Mouse (Mus musculus): Measurements from ENCODE around the gene Magi1.

Magi1 gene

GRCm38 (mm10) chr6:94256982-94257830 lies 26.5 kb downstream of the Magi1 start:
- DNase-seq (ENCODE audit: low spot score): no peak

GRCm38 (mm10) chr6:94253943-94254342 lies 29.8 kb downstream of the Magi1 start:
- DNase-seq (ENCODE audit: low spot score): no peak

- no peak for DNase-seq (ENCODE audit: low spot score)
Measured at GRCm38 (mm10) chr6:94251358-94251945, 32.3 kb downstream of the Magi1 start.

- DNase-seq (ENCODE audit: low spot score): no peak
Measured at GRCm38 (mm10) chr6:94249286-94249790, 34.4 kb downstream of the Magi1 start.

- DNase-seq (ENCODE audit: low spot score): no peak
Measured at GRCm38 (mm10) chr6:94241251-94241650, 42.5 kb downstream of the Magi1 start.

GRCm38 (mm10) chr6:94238643-94239042 lies 45.1 kb downstream of the Magi1 start:
- DNase-seq (ENCODE audit: low spot score): no peak

GRCm38 (mm10) chr6:94236899-94237298 lies 46.8 kb downstream of the Magi1 start:
- DNase-seq (ENCODE audit: low spot score): no peak

- DNase-seq (ENCODE audit: low spot score): no peak
Measured at GRCm38 (mm10) chr6:94232243-94232785, 51.4 kb downstream of the Magi1 start.

GRCm38 (mm10) chr6:94231831-94232230 lies 51.9 kb downstream of the Magi1 start:
- DNase-seq (ENCODE audit: low spot score): no peak

GRCm38 (mm10) chr6:94231367-94231766 lies 52.4 kb downstream of the Magi1 start:
- no peak for DNase-seq (ENCODE audit: low spot score)

- DNase-seq (ENCODE audit: low spot score): no peak
Measured at GRCm38 (mm10) chr6:94230918-94231317, 52.8 kb downstream of the Magi1 start.

GRCm38 (mm10) chr6:94230129-94230528 lies 53.6 kb downstream of the Magi1 start:
- no peak for DNase-seq (ENCODE audit: low spot score)

- DNase-seq (ENCODE audit: low spot score): no peak
Measured at GRCm38 (mm10) chr6:94226262-94226661, 57.5 kb downstream of the Magi1 start.

- no peak for DNase-seq (ENCODE audit: low spot score)
Measured at GRCm38 (mm10) chr6:94225832-94226231, 57.9 kb downstream of the Magi1 start.

- DNase-seq (ENCODE audit: low spot score): no peak
Measured at GRCm38 (mm10) chr6:94225091-94225490, 58.6 kb downstream of the Magi1 start.

- DNase-seq (ENCODE audit: low spot score): no peak
Measured at GRCm38 (mm10) chr6:94222253-94222652, 61.5 kb downstream of the Magi1 start.

GRCm38 (mm10) chr6:94221750-94222149 lies 62.0 kb downstream of the Magi1 start:
- DNase-seq (ENCODE audit: low spot score): no peak

GRCm38 (mm10) chr6:94218076-94218475 lies 65.6 kb downstream of the Magi1 start:
- DNase-seq (ENCODE audit: low spot score): no peak

GRCm38 (mm10) chr6:94215834-94216233 lies 67.9 kb downstream of the Magi1 start:
- DNase-seq (ENCODE audit: low spot score): no peak

GRCm38 (mm10) chr6:94214895-94215538 lies 68.7 kb downstream of the Magi1 start:
- DNase-seq (ENCODE audit: low spot score): no peak

GRCm38 (mm10) chr6:94205926-94206325 lies 77.8 kb downstream of the Magi1 start:
- no peak for DNase-seq (ENCODE audit: low spot score)

GRCm38 (mm10) chr6:94203642-94204145 lies 80.0 kb downstream of the Magi1 start:
- no peak for DNase-seq (ENCODE audit: low spot score)

All from c-Kit-positive CD71-positive TER-119-positive erythroid progenitor cells, embryonic 14.5 days (primary cell).